Mouse (Mus musculus) heart, adult 8-10 months (tissue): ENCODE results near the gene Angel2. TPM values are rescaled to one million over a fixed set of nuclear protein-coding genes. Genes with fewer than 3 reads are reported as not detected.

Source experiments
- DNase-seq: peaks from one replicate; pipeline ENCODE4 v3.0.0; 2022; ENCODE audit warnings: low spot score
- total RNA-seq, 4 experiments: library from RNA; stranded (reverse); gene quantifications; 2 replicates each; pipeline ENCODE4 v1.2.4; 2022

The Angel2 gene
- total RNA-seq, 4 experiments from 2014 or later: 24.0 to 30.2 (median 26.4) TPM

- DNase-seq: peak; percentile 63
Measured at GRCm38 (mm10) chr1:190979100-190979563, 54.2 kb downstream of the Angel2 start, which contains the start of gene Vash2. Gene Vash2 (minus strand): TSS chr1:190979296.

GRCm38 (mm10) chr1:190980470-190980869 is 55.6 kb downstream of the Angel2 start:
- no peak for DNase-seq

- no peak for DNase-seq
Measured at GRCm38 (mm10) chr1:190981412-190981811, 56.5 kb downstream of the Angel2 start.

- DNase-seq: no peak
Measured at GRCm38 (mm10) chr1:190989437-190990082, 64.6 kb downstream of the Angel2 start.

GRCm38 (mm10) chr1:190995548-190995947 is 70.6 kb downstream of the Angel2 start:
- peak; percentile 46 for DNase-seq

- no peak for DNase-seq
Measured at GRCm38 (mm10) chr1:190996346-190996877, 71.5 kb downstream of the Angel2 start.

Other genes starting within 250 kb of the Angel2 start
- 10 to 100 TPM; 14.2 to 18.5 (median 17.0) TPM for gene Rps6kc1, start 13.3 kb upstream of the Angel2 start, total RNA-seq
- 1 to 10 TPM in 1 of 4 experiments, under 1 TPM in 3; 0.08 to 1.0 (median 0.27) TPM for gene Vash2, start 54.2 kb downstream of the Angel2 start, total RNA-seq
- 1 to 10 TPM; 3.5 to 6.5 (median 4.0) TPM for gene Flvcr1, start 101.0 kb downstream of the Angel2 start, total RNA-seq
- gene Spata45, start 111.5 kb downstream of the Angel2 start, total RNA-seq: not detected
- 10 to 100 TPM in 3 of 4 experiments, 1 to 10 TPM in 1; 9.6 to 17.8 (median 12.1) TPM for gene Tatdn3, start 137.8 kb downstream of the Angel2 start, total RNA-seq
- gene Nsl1, start 137.9 kb downstream of the Angel2 start, total RNA-seq: under 1 TPM; 0.19 to 0.79 (median 0.34) TPM
- gene Batf3, start 172.7 kb downstream of the Angel2 start, total RNA-seq: under 1 TPM in 3 of 4 experiments, not detected in 1; 0.49 to 0.75 (median 0.69) TPM
- not detected for gene Fam71a, start 239.7 kb downstream of the Angel2 start, total RNA-seq